Mouse (Mus musculus): ENCODE measurements around the gene Gmeb2.

Gene Gmeb2

GRCm38 (mm10) chr2:181287958-181288350, at the start of gene Gmeb2:
Gene Gmeb2, minus strand, starts transcription at chr2:181288035.
- DNase-seq = peak; percentile 96

- DNase-seq = peak; percentile 57
Observed at GRCm38 (mm10) chr2:181334023-181334422, 46.2 kb upstream of the Gmeb2 start.

- no peak for DNase-seq
Observed at GRCm38 (mm10) chr2:181332542-181332941, 44.7 kb upstream of the Gmeb2 start.

GRCm38 (mm10) chr2:181326098-181326497, 38.3 kb upstream of the Gmeb2 start:
- DNase-seq = no peak

- DNase-seq = no peak
Observed at GRCm38 (mm10) chr2:181322136-181322535, 34.3 kb upstream of the Gmeb2 start.

GRCm38 (mm10) chr2:181320103-181320499, 32.3 kb upstream of the Gmeb2 start:
- DNase-seq = no peak

GRCm38 (mm10) chr2:181319248-181320102, 31.6 kb upstream of the Gmeb2 start, which contains the start of gene Rtel1:
Gene Rtel1, plus strand, starts transcription at chr2:181319739.
- DNase-seq = peak; percentile 76

- peak; percentile 62 for DNase-seq
Observed at GRCm38 (mm10) chr2:181314080-181314810, 26.4 kb upstream of the Gmeb2 start, which contains the start of gene Stmn3. Gene Stmn3, minus strand, starts transcription at chr2:181314500.

- DNase-seq = no peak
Observed at GRCm38 (mm10) chr2:181313344-181314079, 25.7 kb upstream of the Gmeb2 start.

- no peak for DNase-seq
Observed at GRCm38 (mm10) chr2:181313006-181313343, 25.1 kb upstream of the Gmeb2 start.

GRCm38 (mm10) chr2:181312435-181312834, 24.6 kb upstream of the Gmeb2 start:
- DNase-seq = no peak

GRCm38 (mm10) chr2:181307144-181307804, 19.4 kb upstream of the Gmeb2 start:
- no peak for DNase-seq

- no peak for DNase-seq
Observed at GRCm38 (mm10) chr2:181304944-181305343, 17.1 kb upstream of the Gmeb2 start.

- DNase-seq = no peak
Observed at GRCm38 (mm10) chr2:181302041-181302440, 14.2 kb upstream of the Gmeb2 start.

GRCm38 (mm10) chr2:181290937-181291336, 3.1 kb upstream of the Gmeb2 start:
- DNase-seq = no peak

GRCm38 (mm10) chr2:181288691-181289090, 856 bp upstream of the Gmeb2 start:
- DNase-seq = no peak

- DNase-seq = peak; percentile 74
Observed at GRCm38 (mm10) chr2:181287338-181287957, 387 bp downstream of the Gmeb2 start.

GRCm38 (mm10) chr2:181286629-181287337, 1.1 kb downstream of the Gmeb2 start:
- no peak for DNase-seq

GRCm38 (mm10) chr2:181279968-181280367, 7.9 kb downstream of the Gmeb2 start:
- no peak for DNase-seq

- DNase-seq = no peak
Observed at GRCm38 (mm10) chr2:181277866-181278265, 10.0 kb downstream of the Gmeb2 start.

- DNase-seq = no peak
Observed at GRCm38 (mm10) chr2:181276766-181277165, 11.1 kb downstream of the Gmeb2 start.

- DNase-seq = no peak
Observed at GRCm38 (mm10) chr2:181274639-181275038, 13.2 kb downstream of the Gmeb2 start.
